Mouse (Mus musculus) CD8-positive naive resting alpha-beta T cell, adult 2 months (primary cell): ENCODE data around the gene Arid1b.

Experiments used
- DNase-seq, 2 experiments: peaks; one replicate each; pipeline ENCODE4 v3.0.0; 2022; ENCODE audit warnings: low read depth in 2 of 2, low spot score in 2 of 2

Arid1b gene

GRCm38 (mm10) chr17:5208362-5208761, 214.2 kb downstream of the Arid1b start:
- DNase-seq: no peak

- DNase-seq: no peak
These were observed 214.9 kb downstream of the Arid1b start for GRCm38 (mm10) chr17:5209076-5209475.

- DNase-seq: no peak
These were observed 216.1 kb downstream of the Arid1b start for GRCm38 (mm10) chr17:5210101-5210727.

DNA sequence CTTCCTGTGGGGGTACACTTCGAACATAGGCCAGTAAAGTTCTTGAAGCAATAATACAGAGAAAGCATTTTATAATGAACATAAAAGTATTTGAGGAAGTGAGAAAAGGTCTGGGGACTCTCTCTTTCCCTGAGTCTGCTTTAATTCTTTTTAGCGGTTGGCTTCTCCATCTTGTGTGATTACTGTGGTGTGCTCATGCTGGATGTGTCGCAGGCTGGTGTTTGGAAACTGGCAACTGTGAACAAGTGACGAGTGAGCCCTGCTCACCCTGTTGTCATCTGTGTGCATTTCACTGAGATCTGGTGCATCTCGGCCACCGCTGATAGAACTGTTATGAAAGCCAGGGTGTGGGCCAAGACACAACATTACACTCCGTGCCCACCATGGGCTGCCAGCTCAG, 216.8 kb downstream of the Arid1b start:
- DNase-seq: no peak

- no peak for DNase-seq
These were observed 218.0 kb downstream of the Arid1b start for GRCm38 (mm10) chr17:5212166-5212565.

DNA sequence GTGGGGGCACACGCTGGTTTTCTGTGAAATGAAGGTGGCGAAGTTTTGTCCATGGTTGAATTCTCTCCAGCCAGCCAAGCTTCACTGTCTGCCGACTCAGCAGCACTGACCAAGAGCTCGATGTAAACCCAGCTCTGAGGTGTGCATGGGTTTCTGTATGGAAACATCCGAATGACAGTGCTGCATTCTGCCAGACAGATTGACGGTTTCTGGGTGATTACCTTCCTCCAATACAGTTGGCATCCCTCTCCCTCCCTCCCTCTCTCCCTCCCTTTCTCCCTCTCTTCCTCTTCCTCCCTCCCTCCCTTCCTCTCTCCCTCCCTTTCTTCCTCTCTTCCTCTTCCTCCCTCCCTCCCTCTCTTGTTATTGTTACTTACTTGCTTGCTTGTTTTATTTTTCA, 219.3 kb downstream of the Arid1b start:
- DNase-seq: no peak

- no peak for DNase-seq
These were observed 221.2 kb downstream of the Arid1b start for GRCm38 (mm10) chr17:5215352-5215751.

DNA sequence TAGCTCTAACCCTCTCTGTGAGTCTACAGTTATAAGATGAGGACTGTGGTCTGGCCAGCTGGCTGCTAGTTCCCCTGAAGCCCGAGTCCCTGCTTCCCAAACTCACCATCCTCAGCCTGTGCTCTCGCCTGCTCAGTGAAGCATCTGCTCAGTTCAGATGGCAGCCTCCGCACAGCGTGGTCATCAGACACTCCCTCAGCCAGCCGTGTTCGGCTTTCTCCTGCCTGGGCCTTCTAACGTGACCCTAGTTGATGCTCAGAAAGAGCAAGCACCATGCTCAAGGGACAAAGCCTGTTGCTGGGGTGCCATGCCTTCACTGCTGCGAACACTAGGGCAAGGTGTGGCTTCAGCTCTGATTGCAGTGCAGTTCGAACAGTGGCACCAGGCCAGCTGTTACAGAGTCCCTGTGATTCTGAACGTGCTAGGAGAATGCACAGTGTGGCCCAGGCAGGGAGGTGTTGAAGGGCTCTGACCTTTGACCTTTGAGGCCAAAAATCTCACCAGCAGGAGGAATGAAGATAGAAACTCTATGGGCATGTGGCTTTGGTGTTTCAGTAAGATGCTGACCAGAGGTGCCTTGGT, 222.9 kb downstream of the Arid1b start:
- no peak for DNase-seq

- DNase-seq: no peak
These were observed 224.0 kb downstream of the Arid1b start for GRCm38 (mm10) chr17:5217852-5218845.

GRCm38 (mm10) chr17:5218955-5219557, 224.9 kb downstream of the Arid1b start:
- DNase-seq: no peak

- DNase-seq: no peak
These were observed 226.9 kb downstream of the Arid1b start for GRCm38 (mm10) chr17:5221041-5221440.

DNA sequence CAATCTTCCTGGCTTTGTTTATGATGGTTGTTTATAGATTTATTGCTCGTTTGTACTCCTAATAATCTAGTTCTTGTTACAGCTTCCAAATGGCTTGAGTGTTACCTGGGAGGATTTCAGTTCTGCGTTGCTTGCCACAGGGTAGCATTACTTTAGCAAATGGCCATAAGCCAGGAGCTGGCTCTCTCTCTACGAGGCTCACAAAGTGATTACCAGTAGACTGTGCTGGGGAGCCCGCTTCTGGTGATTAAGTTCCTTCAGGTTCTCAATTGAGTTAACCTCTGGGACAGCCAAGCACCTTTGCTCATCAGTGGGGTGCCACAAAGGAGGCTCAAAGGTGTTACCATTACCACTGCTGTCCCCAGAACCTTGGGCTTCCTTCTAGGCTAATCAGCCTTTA, 227.4 kb downstream of the Arid1b start:
- no peak for DNase-seq

DNA sequence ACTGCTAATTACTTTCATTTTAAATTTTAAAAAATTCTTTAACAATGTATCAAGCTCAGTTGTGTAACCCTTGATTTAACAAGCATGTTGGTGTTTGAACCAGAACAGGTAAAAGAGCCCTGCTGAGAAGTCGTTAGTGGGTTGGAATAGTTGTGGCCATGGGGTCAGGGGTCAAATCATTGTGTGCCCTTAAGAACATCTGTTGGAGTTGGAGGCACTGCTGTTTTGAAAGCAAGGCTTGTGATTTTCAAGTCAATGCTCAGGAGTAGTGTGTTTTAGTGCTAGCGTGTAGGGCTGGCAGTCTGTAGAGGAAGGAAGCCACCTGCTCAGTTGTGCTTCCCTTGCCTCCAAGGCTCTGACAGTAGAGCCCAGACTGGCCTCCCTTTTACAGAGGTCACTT, 228.7 kb downstream of the Arid1b start:
- no peak for DNase-seq

DNA sequence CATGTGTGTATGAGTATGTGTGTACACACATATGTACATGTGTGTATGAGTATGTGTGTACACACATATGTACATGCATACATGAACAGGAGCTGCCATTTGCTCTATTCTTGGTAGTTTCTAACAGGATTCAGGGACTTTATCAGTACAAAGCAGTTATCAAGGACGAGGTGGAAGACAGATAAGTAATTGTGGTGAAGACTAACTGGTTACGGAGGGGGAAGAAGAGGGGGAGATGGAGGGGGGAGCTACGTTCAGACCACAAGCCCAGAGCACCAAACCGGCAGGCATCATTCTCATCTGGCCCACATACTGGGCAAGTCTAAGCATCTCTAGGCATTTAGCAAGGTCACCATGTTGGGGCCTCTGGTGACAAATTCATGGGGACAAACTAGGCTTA, 230.8 kb downstream of the Arid1b start:
- no peak for DNase-seq

- no peak for DNase-seq
These were observed 233.0 kb downstream of the Arid1b start for GRCm38 (mm10) chr17:5227136-5227535.

GRCm38 (mm10) chr17:5227950-5228615, 234.0 kb downstream of the Arid1b start:
- no peak for DNase-seq

- no peak for DNase-seq
These were observed 234.6 kb downstream of the Arid1b start for GRCm38 (mm10) chr17:5228616-5229250.

- no peak for DNase-seq
These were observed 235.9 kb downstream of the Arid1b start for GRCm38 (mm10) chr17:5230063-5230462.

DNA sequence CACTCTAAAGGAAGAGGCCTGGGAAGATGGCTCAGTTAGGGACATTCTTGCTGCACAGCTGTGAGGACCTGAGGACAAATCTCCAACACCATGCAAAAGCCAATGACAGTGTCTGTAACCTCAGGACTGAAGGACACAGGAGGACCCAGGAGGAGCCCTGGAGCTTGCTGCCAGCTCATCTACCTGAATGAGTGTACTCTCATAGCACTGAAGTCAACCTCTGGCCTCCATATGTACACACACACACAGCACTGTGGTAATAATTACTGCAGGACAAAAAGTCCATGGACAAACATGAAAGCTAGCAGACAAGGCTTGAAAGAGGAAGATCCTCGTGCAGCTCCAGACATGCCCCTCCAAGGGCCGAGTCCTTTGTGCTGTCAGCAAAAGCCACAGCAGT, 238.0 kb downstream of the Arid1b start:
- no peak for DNase-seq

GRCm38 (mm10) chr17:5233991-5234390, 239.9 kb downstream of the Arid1b start:
- no peak for DNase-seq

- DNase-seq: no peak
These were observed 240.9 kb downstream of the Arid1b start for GRCm38 (mm10) chr17:5235057-5235456.
